ENCODE assay signal across 8 mouse cellular contexts in the genomic region with DNA sequence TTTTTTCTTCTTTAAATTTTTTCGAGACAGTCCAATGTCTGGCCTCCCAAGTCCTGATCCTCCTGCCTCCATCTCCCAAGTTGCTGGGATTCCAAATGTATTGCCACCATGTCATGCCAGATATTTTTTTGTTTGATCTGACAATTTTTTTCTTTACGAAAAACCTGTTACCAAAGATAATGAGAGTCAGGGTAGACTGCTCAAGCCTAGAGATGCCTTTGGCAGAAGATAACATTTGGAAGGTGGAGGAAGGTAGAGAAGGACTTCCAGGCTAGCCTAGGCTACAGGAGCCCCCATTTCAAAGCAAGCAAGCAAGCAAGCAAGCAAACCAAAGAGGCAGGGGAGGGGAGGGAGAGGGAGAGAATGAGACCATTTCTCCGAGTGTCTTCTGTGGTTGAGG. TPM values are rescaled to one million over a fixed set of nuclear protein-coding genes. Genes with fewer than 3 reads are reported as not detected.
DNase-seq lines count a peak whose midpoint lies in the region; ATAC-seq and TF ChIP-seq lines count a peak whose summit lies in the region.

No protein-coding gene starts in this region.

- TF ChIP-seq CTCF in lung, embryonic 14.5 days (IDR thresholded peaks at IDR 0.05; ENCODE audit: low read depth): no peak
- no peak for TF ChIP-seq CTCF in olfactory bulb, adult 2 months (IDR thresholded peaks at IDR 0.05; ENCODE audit: insufficient read depth, low read depth, low read length)

- no peaks in the 10 kb centered on the region for H3K27me3 ChIP-seq in lung, embryonic 14.5 days (ENCODE audit: insufficient read depth, low read length)
- H3K27me3 ChIP-seq in embryonic facial prominence, embryonic 12.5 days: no peaks in the 10 kb centered on the region
- no peaks in the 10 kb centered on the region for H3K27me3 ChIP-seq in limb, embryonic 11.5 days (ENCODE audit: control insufficient read depth, insufficient read depth, low read length)

- no peak for ATAC-seq in lung, embryonic 14.5 days (ENCODE audit: insufficient read depth)
- ATAC-seq in embryonic facial prominence, embryonic 12.5 days (ENCODE audit: insufficient number of reproducible peaks, insufficient read depth, low FRiP score, low TSS enrichment): no peak
- no peak for ATAC-seq in limb, embryonic 11.5 days (ENCODE audit: insufficient number of reproducible peaks, low FRiP score, low TSS enrichment, low read depth)
- ATAC-seq in cerebellum, adult (ENCODE audit: insufficient number of reproducible peaks, low FRiP score, low TSS enrichment): no peak

- H3K9me3 ChIP-seq in lung, embryonic 14.5 days (ENCODE audit: low read depth, low read length): no peaks in the 10 kb centered on the region
- H3K9me3 ChIP-seq in embryonic facial prominence, embryonic 12.5 days: no peaks in the 10 kb centered on the region
- H3K9me3 ChIP-seq in limb, embryonic 11.5 days (ENCODE audit: control insufficient read depth, low read length): no peaks in the 10 kb centered on the region

- WGBS in lung, embryonic 14.5 days: 32% methylated on average over 3 of the region's 3 CpGs
- 32% methylated on average over 3 of the region's 3 CpGs for WGBS in embryonic facial prominence, embryonic 12.5 days
- 49% methylated on average over 3 of the region's 3 CpGs for WGBS in limb, embryonic 11.5 days
- whole genome bisulfite sequencing in olfactory bulb, adult 2 months: 21% methylated on average over 3 of the region's 3 CpGs

- TF ChIP-seq POLR2A in olfactory bulb, adult 2 months (IDR thresholded peaks at IDR 0.05; ENCODE audit: insufficient read depth, low read depth, low read length): no peak

- peak overlapping the region; percentile 86 for H3K9ac ChIP-seq in lung, embryonic 14.5 days
- peak overlapping the region; percentile 82 for H3K9ac ChIP-seq in embryonic facial prominence, embryonic 12.5 days
- H3K9ac ChIP-seq in limb, embryonic 11.5 days (ENCODE audit: low read length): no peak overlapping the region; the same call in 1 of the 2 replicates

- peak overlapping the region; percentile 75 for H3K4me2 ChIP-seq in lung, embryonic 14.5 days
- H3K4me2 ChIP-seq in embryonic facial prominence, embryonic 12.5 days (replicated peaks): peak overlapping the region; percentile 49
- H3K4me2 ChIP-seq in limb, embryonic 11.5 days (ENCODE audit: low read depth, severe bottlenecking): peak overlapping the region; percentile 49

- peak overlapping the region; percentile 73 for H3K4me3 ChIP-seq in lung, embryonic 14.5 days (ENCODE audit: low read depth, low read length)
- H3K4me3 ChIP-seq in embryonic facial prominence, embryonic 12.5 days: peak overlapping the region; percentile 63
- H3K4me3 ChIP-seq in limb, embryonic 11.5 days (ENCODE audit: low read depth, low read length): peak overlapping the region; percentile 65
- peak overlapping the region; percentile 31 for H3K4me3 ChIP-seq in olfactory bulb, adult 2 months (ENCODE audit: insufficient read depth, low read depth, low read length)

- H3K27ac ChIP-seq in lung, embryonic 14.5 days (ENCODE audit: low read depth): peak overlapping the region; percentile 76; the same call in 1 of the 2 replicates
- no peak overlapping the region for H3K27ac ChIP-seq in embryonic facial prominence, embryonic 12.5 days
- no peak overlapping the region for H3K27ac ChIP-seq in limb, embryonic 11.5 days (replicated peaks; ENCODE audit: low read depth, low read length)
- H3K27ac ChIP-seq in olfactory bulb, adult 2 months (ENCODE audit: insufficient read depth, low read depth, low read length): no peak overlapping the region

- no peaks in the 10 kb centered on the region for H3K36me3 ChIP-seq in lung, embryonic 14.5 days (ENCODE audit: insufficient read depth)
- H3K36me3 ChIP-seq in embryonic facial prominence, embryonic 12.5 days: peaks cover 6% of the 10 kb centered on the region; the same call in 1 of the 2 replicates
- 0 out of 2 replicates have a peak, but pooled peaks cover 2% of the 10 kb centered on the region for H3K36me3 ChIP-seq in limb, embryonic 11.5 days (ENCODE audit: control insufficient read depth, insufficient read depth, low read length)

- peaks cover 4% of the 10 kb centered on the region; the same call in 1 of the 2 replicates for H3K4me1 ChIP-seq in lung, embryonic 14.5 days (ENCODE audit: insufficient read depth)
- H3K4me1 ChIP-seq in embryonic facial prominence, embryonic 12.5 days: peaks cover 21% of the 10 kb centered on the region
- peaks cover 7% of the 10 kb centered on the region; the same call in 1 of the 2 replicates for H3K4me1 ChIP-seq in limb, embryonic 11.5 days (ENCODE audit: control insufficient read depth, insufficient read depth, low read length)
- peaks cover 7% of the 10 kb centered on the region for H3K4me1 ChIP-seq in olfactory bulb, adult 2 months (ENCODE audit: control insufficient read depth, insufficient read depth, low read length)

- no peak for DNase-seq in lung, embryonic 14.5 days
- DNase-seq in lung, adult 18-20 months: no peak
- no peak for DNase-seq in limb, embryonic 11.5 days (ENCODE audit: low spot score)
- DNase-seq in adrenal gland, postnatal 10 days: no peak
- DNase-seq in adrenal gland, postnatal 25 days: no peak

RNA-seq across cellular contexts. Expression of a gene that starts 0.9 kb away (rescaled TPM):
- 57.4 and 59.0 TPM in 2 replicates for polyA plus RNA-seq in lung, embryonic 14.5 days (2014; fragmentation: Nextera tagmentation; extraction: Ambion mirVana)
- polyA plus RNA-seq in embryonic facial prominence, embryonic 12.5 days (2016; fragmentation: Nextera tagmentation; extraction: Ambion mirVana): 51.1 and 56.7 TPM in 2 replicates
- 55.7 and 56.8 TPM in 2 replicates for polyA plus RNA-seq in limb, embryonic 11.5 days (2014; fragmentation: Nextera tagmentation; extraction: Ambion mirVana)
- not detected in 2 replicates for polyA plus RNA-seq in olfactory bulb, adult 2 months (2012; ENCODE audit: insufficient read depth, insufficient read length, low replicate concordance, missing spikeins)
- 10 to 100 TPM; 65.4 to 80.7 TPM for total RNA-seq in adrenal gland, postnatal 10 days (2021)
- total RNA-seq in adrenal gland, postnatal 25 days (2021): 121 and 126 TPM in 2 replicates

RNA-seq across cellular contexts. Expression of a gene that starts 7.0 kb away (rescaled TPM):
- 18.1 and 20.3 TPM in 2 replicates for polyA plus RNA-seq in lung, embryonic 14.5 days (2014; fragmentation: Nextera tagmentation; extraction: Ambion mirVana)
- 24.7 and 24.8 TPM in 2 replicates for polyA plus RNA-seq in embryonic facial prominence, embryonic 12.5 days (2016; fragmentation: Nextera tagmentation; extraction: Ambion mirVana)
- polyA plus RNA-seq in limb, embryonic 11.5 days (2014; fragmentation: Nextera tagmentation; extraction: Ambion mirVana): 21.4 and 21.8 TPM in 2 replicates
- polyA plus RNA-seq in olfactory bulb, adult 2 months (2012; ENCODE audit: insufficient read depth, insufficient read length, low replicate concordance, missing spikeins): not detected in 2 replicates
- total RNA-seq in adrenal gland, postnatal 10 days (2021): 10 to 100 TPM; 11.3 to 11.8 TPM
- 6.3 and 10.8 TPM in 2 replicates for total RNA-seq in adrenal gland, postnatal 25 days (2021)

RNA-seq across cellular contexts. Expression of a gene that starts 48.0 kb away (rescaled TPM):
- 68.6 and 72.3 TPM in 2 replicates for polyA plus RNA-seq in lung, embryonic 14.5 days (2014; fragmentation: Nextera tagmentation; extraction: Ambion mirVana)
- polyA plus RNA-seq in embryonic facial prominence, embryonic 12.5 days (2016; fragmentation: Nextera tagmentation; extraction: Ambion mirVana): 55.9 and 58.4 TPM in 2 replicates
- polyA plus RNA-seq in limb, embryonic 11.5 days (2014; fragmentation: Nextera tagmentation; extraction: Ambion mirVana): 68.2 and 68.7 TPM in 2 replicates
- polyA plus RNA-seq in olfactory bulb, adult 2 months (2012; ENCODE audit: insufficient read depth, insufficient read length, low replicate concordance, missing spikeins): not detected in 2 replicates
- 10 to 100 TPM; 35.9 to 37.6 TPM for total RNA-seq in adrenal gland, postnatal 10 days (2021)
- 37.3 and 45.0 TPM in 2 replicates for total RNA-seq in adrenal gland, postnatal 25 days (2021)
